Mouse (Mus musculus): ENCODE results near the gene Rtn1.

Rtn1 gene

GRCm38 (mm10) chr12:72408954-72409353 lies at the start of gene Rtn1:
Gene Rtn1, minus strand, starts transcription at chr12:72409054.
- DNase-seq = no peak

- no peak for DNase-seq
Measured at GRCm38 (mm10) chr12:72453941-72454340, 45.1 kb upstream of the Rtn1 start.

GRCm38 (mm10) chr12:72441839-72442576 lies 33.2 kb upstream of the Rtn1 start, which contains the start of gene Lrrc9:
Gene Lrrc9, plus strand, starts transcription at chr12:72441866.
- peak; percentile 93 for DNase-seq

- peak; percentile 20 for DNase-seq
Measured at GRCm38 (mm10) chr12:72438961-72439480, 30.2 kb upstream of the Rtn1 start.

- DNase-seq = peak; percentile 56
Measured at GRCm38 (mm10) chr12:72437676-72438341, 29.0 kb upstream of the Rtn1 start.

GRCm38 (mm10) chr12:72433241-72433865 lies 24.5 kb upstream of the Rtn1 start:
- no peak for DNase-seq

GRCm38 (mm10) chr12:72432209-72432608 lies 23.4 kb upstream of the Rtn1 start:
- DNase-seq = peak; percentile 27

GRCm38 (mm10) chr12:72427722-72428126 lies 18.9 kb upstream of the Rtn1 start:
- DNase-seq = peak; percentile 88

GRCm38 (mm10) chr12:72422681-72423080 lies 13.8 kb upstream of the Rtn1 start:
- DNase-seq = no peak

GRCm38 (mm10) chr12:72417762-72418161 lies 8.9 kb upstream of the Rtn1 start:
- peak; percentile 73 for DNase-seq

- DNase-seq = peak; percentile 83
Measured at GRCm38 (mm10) chr12:72408111-72408891, 553 bp downstream of the Rtn1 start.

GRCm38 (mm10) chr12:72407721-72408110 lies 1.1 kb downstream of the Rtn1 start:
- DNase-seq = peak; percentile 58

- DNase-seq = peak; percentile 60
Measured at GRCm38 (mm10) chr12:72407146-72407545, 1.7 kb downstream of the Rtn1 start.

GRCm38 (mm10) chr12:72405031-72405430 lies 3.8 kb downstream of the Rtn1 start:
- peak; percentile 58 for DNase-seq

- DNase-seq = no peak
Measured at GRCm38 (mm10) chr12:72393046-72393805, 15.6 kb downstream of the Rtn1 start.

GRCm38 (mm10) chr12:72390346-72390745 lies 18.5 kb downstream of the Rtn1 start:
- no peak for DNase-seq

- DNase-seq = no peak
Measured at GRCm38 (mm10) chr12:72389377-72390103, 19.3 kb downstream of the Rtn1 start.

GRCm38 (mm10) chr12:72388835-72389234 lies 20.0 kb downstream of the Rtn1 start:
- no peak for DNase-seq

- DNase-seq = no peak
Measured at GRCm38 (mm10) chr12:72388135-72388534, 20.7 kb downstream of the Rtn1 start.

- no peak for DNase-seq
Measured at GRCm38 (mm10) chr12:72376309-72376708, 32.5 kb downstream of the Rtn1 start.

- peak; percentile 75 for DNase-seq
Measured at GRCm38 (mm10) chr12:72374823-72375225, 34.0 kb downstream of the Rtn1 start.

Data from retina, postnatal 1 day (tissue).